Mouse (Mus musculus) midbrain, embryonic 15.5 days (tissue): ENCODE results near the gene Rbm6. TPM values are rescaled to one million over a fixed set of nuclear protein-coding genes. Genes with fewer than 3 reads are reported as not detected.

Experiments
- polyA plus RNA-seq: library from polyadenylated mRNA; unstranded; fragments of >200 nt; fragmentation: Nextera tagmentation; extraction: Ambion mirVana; gene quantifications from 2 replicates; pipeline ENCODE4 v1.2.1, GENCODE M21; 2015

Gene Rbm6
- polyA plus RNA-seq, 1 experiment from 2014 or later = 120 TPM

Other genes with a start within 250 kb of the Rbm6 start
- 299 and 386 TPM in 2 replicates for gene Gnai2, start 237.9 kb downstream of the Rbm6 start, polyA plus RNA-seq
- 31.8 and 40.4 TPM in 2 replicates for gene Slc38a3, start 203.7 kb downstream of the Rbm6 start, polyA plus RNA-seq
- gene Gnat1, start 193.5 kb downstream of the Rbm6 start, polyA plus RNA-seq = 2.1 and 2.2 TPM in 2 replicates
- 26.0 and 31.2 TPM in 2 replicates for gene Sema3f, start 162.8 kb downstream of the Rbm6 start, polyA plus RNA-seq
- 280 and 292 TPM in 2 replicates for gene Rbm5, start 102.2 kb downstream of the Rbm6 start, polyA plus RNA-seq
- gene Mon1a, start 14.9 kb upstream of the Rbm6 start, polyA plus RNA-seq = 26.0 and 27.7 TPM in 2 replicates
- 1.7 and 1.9 TPM in 2 replicates for gene Mst1r, start 33.6 kb upstream of the Rbm6 start, polyA plus RNA-seq
- not detected in 2 replicates for gene Actl11, start 55.2 kb upstream of the Rbm6 start, polyA plus RNA-seq
- 66.7 and 67.3 TPM in 2 replicates for gene Camkv, start 62.4 kb upstream of the Rbm6 start, polyA plus RNA-seq
- gene Traip, start 76.9 kb upstream of the Rbm6 start, polyA plus RNA-seq = 10.1 and 10.2 TPM in 2 replicates
- gene Uba7, start 102.3 kb upstream of the Rbm6 start, polyA plus RNA-seq = 5.9 and 6.7 TPM in 2 replicates
- gene Gm20661, start 109.8 kb upstream of the Rbm6 start, polyA plus RNA-seq = 0.88 and 1.6 TPM in 2 replicates
- 15.1 and 17.1 TPM in 2 replicates for gene Inka1, start 112.6 kb upstream of the Rbm6 start, polyA plus RNA-seq
- 1.8 and 2.5 TPM in 2 replicates for gene Cdhr4, start 119.3 kb upstream of the Rbm6 start, polyA plus RNA-seq
- 0.50 and 0.60 TPM in 2 replicates for gene Gm20662, start 123.1 kb upstream of the Rbm6 start, polyA plus RNA-seq
- gene Ip6k1, start 129.3 kb upstream of the Rbm6 start, polyA plus RNA-seq = 119 and 124 TPM in 2 replicates
- gene Gmppb, start 176.0 kb upstream of the Rbm6 start, polyA plus RNA-seq = 19.6 and 22.0 TPM in 2 replicates
- gene Amigo3, start 179.9 kb upstream of the Rbm6 start, polyA plus RNA-seq = 3.5 and 3.6 TPM in 2 replicates
- not detected in 2 replicates for gene Mst1, start 207.2 kb upstream of the Rbm6 start, polyA plus RNA-seq
- 54.7 and 55.0 TPM in 2 replicates for gene Rnf123, start 210.1 kb upstream of the Rbm6 start, polyA plus RNA-seq
- 54.7 and 61.3 TPM in 2 replicates for gene Apeh, start 221.4 kb upstream of the Rbm6 start, polyA plus RNA-seq